Mouse (Mus musculus): ENCODE data around the gene Pdzd7.

Gene Pdzd7

DNA sequence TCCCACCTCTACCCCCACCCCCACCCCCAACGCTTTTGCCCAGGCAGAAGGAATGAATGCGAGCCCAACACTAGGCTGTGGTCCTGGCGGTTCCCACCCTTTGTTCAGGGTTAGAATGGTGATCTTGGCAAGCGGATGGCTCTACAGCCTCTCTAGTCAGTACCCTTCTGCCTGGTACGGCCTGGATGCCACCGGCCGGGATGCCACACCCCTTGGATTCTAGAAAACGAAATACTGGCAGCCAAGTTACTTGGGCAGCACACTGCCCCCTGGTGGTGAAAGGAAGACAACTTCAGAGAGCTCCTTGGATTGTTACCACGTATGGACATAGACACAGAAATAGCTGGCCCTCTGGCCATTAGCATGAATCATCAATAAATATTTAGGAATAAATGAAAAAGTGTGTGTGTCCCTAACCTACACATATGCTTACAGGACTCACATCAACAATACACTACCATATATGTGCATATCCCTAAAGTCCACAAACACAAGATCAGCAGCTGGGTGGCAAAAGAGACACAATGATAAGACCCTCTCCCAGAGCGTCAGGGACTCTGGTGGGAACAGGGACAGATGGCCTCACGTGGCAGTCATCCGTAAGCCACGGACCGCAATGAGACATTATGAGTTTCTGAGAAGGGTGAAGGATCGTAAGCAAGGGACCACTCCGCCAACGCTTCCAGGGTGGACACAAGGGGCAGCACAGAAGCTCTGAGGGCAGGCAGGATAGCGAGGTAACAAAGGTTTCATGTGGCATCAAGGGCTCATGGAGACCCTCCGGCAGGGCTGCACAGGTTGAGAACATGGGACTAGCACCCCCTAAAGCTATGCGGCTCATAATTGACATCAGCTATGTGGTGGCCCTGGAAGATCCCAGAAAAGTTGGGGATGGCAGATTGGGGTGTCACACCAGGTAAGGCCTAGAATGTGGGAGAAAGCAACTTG lies 14.5 kb downstream of the Pdzd7 start:
- peak; percentile 91 for DNase-seq

- DNase-seq = peak; percentile 83
Measured at GRCm38 (mm10) chr19:45030111-45030510, 15.4 kb downstream of the Pdzd7 start.

DNA sequence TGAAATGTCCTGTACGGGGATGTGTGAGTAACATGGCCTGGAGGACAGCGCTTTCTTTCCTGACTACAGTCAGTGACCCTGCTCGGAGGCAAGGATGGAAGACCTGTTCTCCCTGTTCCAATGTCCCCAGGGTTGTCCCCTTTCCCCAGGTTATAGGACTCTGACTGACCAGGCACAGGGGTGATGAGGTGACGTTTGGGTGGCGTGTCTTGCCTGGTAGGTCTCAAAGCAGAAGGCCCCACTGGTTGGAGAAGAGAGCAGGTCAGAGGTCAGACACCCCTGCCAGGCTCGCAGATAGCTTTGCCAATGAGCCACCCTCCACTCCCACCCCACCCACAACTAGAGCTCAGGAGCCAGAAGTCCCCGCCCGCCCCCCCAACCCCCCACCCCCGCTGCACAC lies 15.9 kb downstream of the Pdzd7 start:
- no peak for DNase-seq

DNA sequence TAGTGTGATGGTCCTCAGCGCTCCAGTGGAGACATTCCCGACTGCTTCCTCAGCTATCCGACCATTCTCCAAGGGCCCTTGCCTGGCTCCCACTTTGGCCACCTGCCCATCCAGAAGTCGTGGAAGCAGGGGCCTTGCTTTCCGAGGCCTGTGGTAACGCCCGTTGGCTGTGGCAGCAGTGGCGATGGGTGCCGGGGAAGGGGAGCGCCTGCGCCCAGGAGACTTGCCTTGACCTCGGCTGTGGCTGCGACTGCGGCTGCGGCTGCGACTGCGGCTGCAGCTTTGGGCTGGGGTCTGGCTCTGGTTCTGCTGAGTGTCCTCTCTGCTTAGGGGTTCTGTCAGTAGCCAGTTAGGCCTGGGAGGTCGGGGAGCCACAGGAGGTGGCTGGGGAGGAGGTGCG lies 16.8 kb downstream of the Pdzd7 start:
- DNase-seq = no peak

DNA sequence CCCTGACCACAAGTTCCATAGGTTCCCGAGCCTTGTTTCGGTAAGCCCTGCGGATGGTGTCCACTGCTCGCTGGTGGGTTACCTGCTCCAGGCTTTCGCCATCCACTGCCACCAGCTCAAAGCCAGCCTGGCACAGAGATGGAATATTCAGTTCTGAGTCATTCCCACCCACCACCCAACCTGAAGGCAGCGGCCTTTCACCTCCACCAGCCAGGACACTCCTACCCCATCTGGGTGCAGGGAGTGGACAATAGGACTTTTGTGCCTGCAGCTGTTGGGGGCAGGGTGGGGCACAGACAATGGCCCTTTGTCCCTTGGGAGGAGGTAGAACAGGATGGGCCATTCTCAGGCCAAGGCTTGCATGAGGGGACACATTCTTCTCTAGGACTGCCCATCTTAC lies 17.7 kb downstream of the Pdzd7 start:
- DNase-seq = no peak

GRCm38 (mm10) chr19:45026958-45027670 lies 18.4 kb downstream of the Pdzd7 start:
- no peak for DNase-seq

- DNase-seq = peak; percentile 28
Measured at GRCm38 (mm10) chr19:45025937-45026568, 19.5 kb downstream of the Pdzd7 start.

- peak; percentile 22 for DNase-seq
Measured at GRCm38 (mm10) chr19:45024775-45025174, 20.7 kb downstream of the Pdzd7 start.

- DNase-seq = peak; percentile 10
Measured at GRCm38 (mm10) chr19:45023993-45024392, 21.5 kb downstream of the Pdzd7 start.

- DNase-seq = no peak
Measured at GRCm38 (mm10) chr19:45021362-45021761, 24.2 kb downstream of the Pdzd7 start.

- DNase-seq = peak; percentile 79
Measured at GRCm38 (mm10) chr19:45020348-45020747, 25.2 kb downstream of the Pdzd7 start.

DNA sequence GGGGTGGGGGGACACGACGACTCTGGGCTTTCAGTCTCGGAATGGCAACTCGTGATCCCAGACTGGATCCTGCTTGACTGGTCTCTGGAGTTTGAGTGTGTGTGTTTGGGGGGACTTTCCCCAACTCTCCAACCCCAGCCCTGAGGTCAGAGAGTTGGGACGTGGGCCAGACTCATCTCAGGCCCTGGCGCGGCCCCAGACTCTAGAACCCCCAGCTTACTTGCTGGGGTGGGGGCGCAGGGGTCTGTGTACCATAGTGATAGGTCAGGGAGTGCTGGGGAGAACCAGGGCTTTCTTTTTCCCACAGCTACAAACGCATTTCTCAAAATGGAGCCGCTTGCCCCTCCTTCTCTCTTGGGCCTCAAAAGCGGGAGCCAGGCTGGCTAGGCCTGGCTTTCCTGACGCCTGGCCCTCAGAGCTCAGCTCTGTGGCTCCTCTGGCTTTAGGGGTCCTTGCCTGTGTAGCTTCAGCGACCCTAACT lies 27.1 kb downstream of the Pdzd7 start:
- DNase-seq = peak; percentile 65

DNA sequence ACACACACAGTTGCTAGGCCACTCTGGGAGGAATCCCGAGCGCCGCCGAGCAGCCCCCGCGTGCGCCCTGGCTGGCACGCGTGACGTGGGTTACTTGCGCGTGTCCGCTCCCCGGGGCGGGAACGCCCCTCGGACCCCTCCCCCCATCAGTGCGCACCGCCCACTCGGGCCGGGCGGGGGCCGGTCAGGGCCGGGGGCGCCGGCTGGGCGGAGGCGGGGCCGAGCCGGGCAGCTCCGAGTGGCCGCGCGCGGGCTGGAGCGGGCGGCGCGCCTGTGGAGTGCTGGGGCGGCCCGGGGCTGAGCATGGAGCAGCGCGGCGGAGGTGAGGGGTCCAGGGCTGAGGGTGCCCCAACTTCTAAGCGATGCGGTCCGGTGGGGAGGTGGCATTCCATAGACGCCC lies 27.6 kb downstream of the Pdzd7 start:
- DNase-seq = peak; percentile 96

- DNase-seq = peak; percentile 96
Measured at GRCm38 (mm10) chr19:45017216-45017771, 28.2 kb downstream of the Pdzd7 start.

GRCm38 (mm10) chr19:45016341-45017215 lies 28.9 kb downstream of the Pdzd7 start:
- peak; percentile 94 for DNase-seq

GRCm38 (mm10) chr19:45015518-45016281 lies 29.8 kb downstream of the Pdzd7 start:
- DNase-seq = peak; percentile 80

- peak; percentile 83 for DNase-seq
Measured at GRCm38 (mm10) chr19:45014981-45015402, 30.5 kb downstream of the Pdzd7 start.

DNA sequence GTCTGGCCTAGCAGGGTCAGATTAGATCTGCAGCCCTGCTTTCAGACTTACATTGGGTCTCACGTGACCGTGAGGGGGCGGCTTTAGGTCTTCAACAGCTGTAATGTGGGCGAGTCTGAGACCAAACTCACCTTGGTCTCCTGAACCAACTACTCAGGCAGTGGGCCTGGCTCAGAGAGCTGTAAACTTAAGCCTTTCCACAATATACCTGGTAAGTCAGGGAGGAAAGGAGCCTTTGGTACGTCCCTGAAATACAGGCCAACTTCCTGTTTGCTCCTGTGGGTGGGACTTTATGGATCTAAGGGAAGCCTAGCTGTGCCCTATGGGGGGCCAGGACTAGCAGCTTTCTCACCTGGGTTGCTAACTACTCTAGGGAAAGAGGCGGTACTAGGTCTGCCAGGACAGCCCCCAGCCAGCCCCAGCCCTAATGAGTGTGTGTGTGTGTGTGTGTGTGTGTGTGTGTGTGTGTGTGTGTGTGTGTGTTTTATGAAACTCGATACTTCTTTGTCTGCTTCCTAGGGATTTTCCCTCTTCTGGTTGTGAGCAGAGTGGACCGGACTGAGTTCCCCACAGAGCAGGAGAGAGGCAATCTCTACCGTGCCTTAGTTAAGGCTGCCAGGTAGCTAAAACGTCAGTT lies 31.1 kb downstream of the Pdzd7 start, which contains the start of gene Lzts2:
Lzts2 (plus strand) TSS at position 80 of the 637 bp plus-strand sequence.
- DNase-seq = peak; percentile 52

- DNase-seq = peak; percentile 9
Measured at GRCm38 (mm10) chr19:45013581-45014225, 31.8 kb downstream of the Pdzd7 start.

- peak; percentile 35 for DNase-seq
Measured at GRCm38 (mm10) chr19:45012636-45013035, 32.9 kb downstream of the Pdzd7 start.
